Mouse (Mus musculus) embryonic facial prominence, embryonic 11.5 days (tissue): ENCODE measurements around the gene Crnkl1. TPM values are rescaled to one million over a fixed set of nuclear protein-coding genes. Genes with fewer than 3 reads are reported as not detected.
A peak's percentile ranks its signal among the peaks of the same experiment; 100 is the strongest.

Experiments used
- ATAC-seq: fragments of 200-750 bp; cut with Nextera tagmentation; replicated peaks from 2 replicates; pipeline ENCODE4 v1.8.0; 2017; ENCODE audit warnings: low read depth; ENCODE audit not compliant: insufficient number of reproducible peaks, low FRiP score, low TSS enrichment
- DNase-seq: peaks from one replicate; pipeline ENCODE4 v3.0.0-alpha.2; 2015; ENCODE audit warnings: low spot score
- H3K27ac ChIP-seq: fragments of 300-500 bp; sonication (generic); replicated peaks from 2 replicates; pipeline ENCODE4 v1.5.1; 2014; ENCODE audit warnings: mild to moderate bottlenecking, low read depth, low read length, control low read depth
- H3K27me3 ChIP-seq: fragments of 300-500 bp; sonication (generic); 2 replicates; pipeline ENCODE4 v1.6.1; 2014; ENCODE audit warnings: mild to moderate bottlenecking, low read length, moderate library complexity, mixed read lengths; ENCODE audit not compliant: control insufficient read depth, insufficient read depth
- H3K36me3 ChIP-seq: fragments of 300-500 bp; sonication (generic); replicated peaks from 2 replicates; pipeline ENCODE4 v1.6.1; 2014; ENCODE audit warnings: low read depth, mild to moderate bottlenecking, low read length, moderate library complexity, mixed read lengths; ENCODE audit not compliant: control insufficient read depth, insufficient read depth
- H3K4me1 ChIP-seq: fragments of 300-500 bp; sonication (generic); 2 replicates; pipeline ENCODE4 v1.6.1; 2014; ENCODE audit warnings: low read length, mixed read lengths; ENCODE audit not compliant: control insufficient read depth, insufficient read depth
- H3K4me2 ChIP-seq: fragments of 300-500 bp; sonication (generic); 2 replicates; pipeline ENCODE4 v1.6.1; 2014; ENCODE audit warnings: low read depth, mild to moderate bottlenecking, control low read depth, low read length, moderate library complexity
- H3K4me3 ChIP-seq: fragments of 300-500 bp; sonication (generic); 2 replicates; pipeline ENCODE4 v1.5.1; 2014; ENCODE audit warnings: low read depth, low read length, control low read depth
- H3K9ac ChIP-seq: fragments of 300-500 bp; sonication (generic); replicated peaks from 2 replicates; pipeline ENCODE4 v1.6.1; 2014; ENCODE audit warnings: mild to moderate bottlenecking, control low read depth, low read length
- H3K9me3 ChIP-seq: fragments of 300-500 bp; sonication (generic); replicated peaks from 2 replicates; pipeline ENCODE4 v1.6.1; 2016; ENCODE audit warnings: mild to moderate bottlenecking, low read length, inconsistent platforms, mixed read lengths; ENCODE audit not compliant: control insufficient read depth
- WGBS: fragments of 180-500 bp; shearing (Covaris S2); extraction: QIAGEN DNeasy Blood & Tissue Kit; methylation state at CpG from one replicate; pipeline ENCODE4 v1.1.7; 2014; 5-methylcytosine and 5-hydroxymethylcytosine counted together
- polyA plus RNA-seq: library from polyadenylated mRNA; unstranded; fragments of >200 nt; fragmentation: Nextera tagmentation; extraction: Ambion mirVana; gene quantifications from 2 replicates; pipeline ENCODE4 v1.2.1, GENCODE M21; 2014

The Crnkl1 gene
- polyA plus RNA-seq, 1 experiment from 2014 or later: 50.6 TPM

DNA sequence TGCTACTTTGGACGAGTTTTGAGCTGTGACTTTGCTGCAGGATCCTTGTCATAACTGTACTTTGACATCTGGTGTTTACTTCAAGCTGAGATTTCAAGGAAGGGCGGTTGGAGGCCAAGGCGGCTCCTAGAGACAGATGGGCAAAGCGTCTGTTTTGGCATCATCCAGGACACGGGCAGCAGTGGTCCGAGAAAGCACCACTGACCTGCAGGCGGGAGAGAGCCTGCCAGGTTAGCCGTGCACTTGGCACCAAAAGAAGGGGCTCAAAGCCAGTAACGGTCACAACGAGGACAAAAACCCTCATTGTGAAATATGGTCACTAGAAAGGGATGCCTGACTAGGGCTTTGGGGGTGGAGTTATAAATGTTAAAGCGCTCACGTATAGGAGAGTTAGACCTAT lies 35.9 kb upstream of the Crnkl1 start:
- no peaks in the 10 kb centered on the region for H3K27me3 ChIP-seq
- H3K9ac ChIP-seq: no peak overlapping the region
- H3K4me1 ChIP-seq: no peaks in the 10 kb centered on the region
- H3K4me2 ChIP-seq: no peak overlapping the region
- DNase-seq: no peak
- H3K4me3 ChIP-seq: no peak overlapping the region
- H3K9me3 ChIP-seq: no peaks in the 10 kb centered on the region
- H3K36me3 ChIP-seq: no peaks in the 10 kb centered on the region
- no peak for ATAC-seq
- WGBS: 86% methylated on average over 12 of the region's 12 CpGs
- H3K27ac ChIP-seq: no peak overlapping the region

DNA sequence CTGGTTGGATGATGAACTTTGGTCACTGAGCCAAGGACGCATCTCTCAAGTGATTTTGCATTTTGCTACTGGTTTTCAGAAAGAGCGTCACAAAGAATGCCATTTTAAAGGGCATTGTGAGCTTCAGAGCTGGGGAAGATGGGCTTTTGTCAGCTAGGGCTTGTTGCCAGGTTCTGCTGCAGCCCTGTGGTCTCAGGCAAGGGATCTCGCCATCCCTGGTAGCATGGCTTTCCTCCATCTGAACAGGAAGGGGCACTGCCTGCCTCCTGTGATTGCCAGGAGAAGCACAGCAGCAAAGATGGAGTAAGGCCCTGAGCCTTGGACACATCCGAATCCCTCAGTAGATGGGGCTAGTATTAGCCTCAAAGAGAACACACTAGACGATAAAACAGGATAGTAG lies 27.0 kb upstream of the Crnkl1 start:
- ATAC-seq: no peak
- H3K4me2 ChIP-seq: no peak overlapping the region
- no peak overlapping the region for H3K4me3 ChIP-seq
- no peaks in the 10 kb centered on the region for H3K27me3 ChIP-seq
- WGBS: 81% methylated on average over 5 of the region's 5 CpGs
- no peaks in the 10 kb centered on the region for H3K36me3 ChIP-seq
- DNase-seq: no peak
- H3K27ac ChIP-seq: no peak overlapping the region
- no peaks in the 10 kb centered on the region for H3K4me1 ChIP-seq
- no peaks in the 10 kb centered on the region for H3K9me3 ChIP-seq
- no peak overlapping the region for H3K9ac ChIP-seq

DNA sequence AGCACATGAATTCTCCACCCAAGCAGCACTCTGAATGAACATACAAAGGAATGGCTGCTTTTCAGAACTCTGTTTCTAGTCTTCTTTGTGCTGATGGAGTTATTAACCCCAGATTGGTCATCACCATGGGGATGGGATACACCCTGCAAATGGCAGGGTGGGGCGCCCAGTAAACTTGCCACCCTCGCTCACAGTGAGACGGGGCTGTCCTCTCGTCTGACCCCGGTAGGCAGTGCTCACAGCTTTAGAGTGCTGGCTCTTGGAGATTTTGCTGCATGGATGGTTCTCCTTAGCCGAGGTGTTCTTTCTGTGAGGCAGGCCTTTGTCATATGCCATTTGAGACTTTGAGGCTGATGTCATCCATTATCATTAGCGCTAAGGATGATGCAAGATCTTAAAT lies 23.7 kb upstream of the Crnkl1 start:
- ATAC-seq (no peak; the same call in 1 of the 2 replicates), DNase-seq (no peak)
- Histone ChIP-seq H3K9me3 (no peaks in the 10 kb centered on the region), H3K36me3 (no peaks in the 10 kb centered on the region), H3K4me3 (no peak overlapping the region), H3K27ac (no peak overlapping the region), H3K4me2 (no peak overlapping the region), H3K4me1 (no peaks in the 10 kb centered on the region), H3K9ac (no peak overlapping the region), H3K27me3 (no peaks in the 10 kb centered on the region)
- WGBS: 80% methylated on average over 7 of the region's 7 CpGs

DNA sequence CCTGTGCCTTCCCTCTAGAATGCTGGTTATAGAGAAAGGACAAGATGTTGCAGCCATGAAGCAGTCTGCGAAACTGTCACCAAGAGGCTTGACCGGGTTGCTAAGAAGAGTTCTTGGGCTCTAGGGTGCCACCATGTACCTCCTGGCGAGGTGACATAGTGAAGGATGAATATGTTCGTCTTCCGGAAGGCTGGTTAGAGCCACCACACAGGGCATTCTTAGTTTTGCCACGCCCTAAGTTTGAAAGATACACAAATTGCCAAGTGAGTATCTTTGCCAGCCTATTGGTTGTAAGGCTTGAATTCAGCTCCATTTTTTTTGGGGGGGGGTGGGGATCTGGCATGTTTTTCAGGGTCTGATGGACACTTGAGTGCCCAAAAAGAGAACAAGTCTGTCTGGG lies 23.3 kb upstream of the Crnkl1 start:
- Histone ChIP-seq H3K4me2 (no peak overlapping the region), H3K27ac (no peak overlapping the region), H3K9ac (no peak overlapping the region), H3K36me3 (no peaks in the 10 kb centered on the region), H3K4me3 (no peak overlapping the region), H3K27me3 (no peaks in the 10 kb centered on the region), H3K4me1 (no peaks in the 10 kb centered on the region), H3K9me3 (no peaks in the 10 kb centered on the region)
- DNase-seq: no peak
- no peak for ATAC-seq
- WGBS: 86% methylated on average over 6 of the region's 6 CpGs

DNA sequence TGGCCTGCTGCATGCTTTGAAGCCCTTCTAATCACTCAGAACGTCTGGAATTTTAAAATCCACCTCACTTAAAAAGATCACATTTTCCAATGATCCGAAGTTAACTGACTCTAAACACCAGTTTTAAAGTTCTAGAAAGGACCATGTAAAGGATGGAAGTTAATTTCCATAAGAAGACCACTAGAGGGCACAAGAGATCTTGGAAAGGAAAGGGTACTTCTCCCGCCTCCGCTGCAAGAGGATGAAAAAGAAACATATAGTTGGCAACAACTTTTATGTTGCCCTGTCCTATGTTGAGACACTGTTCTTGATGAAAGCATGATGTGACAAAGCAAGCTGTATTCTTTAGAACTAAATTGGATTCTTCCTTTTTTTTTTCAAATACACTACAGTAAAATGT lies 22.6 kb upstream of the Crnkl1 start:
- peak; percentile 81 for DNase-seq
- Histone ChIP-seq H3K27ac (no peak overlapping the region), H3K4me1 (no peaks in the 10 kb centered on the region), H3K27me3 (no peaks in the 10 kb centered on the region), H3K36me3 (no peaks in the 10 kb centered on the region), H3K9me3 (no peaks in the 10 kb centered on the region), H3K4me3 (no peak overlapping the region), H3K4me2 (no peak overlapping the region), H3K9ac (no peak overlapping the region)
- no peak for ATAC-seq
- 11% methylated on average over 4 of the region's 4 CpGs for WGBS

DNA sequence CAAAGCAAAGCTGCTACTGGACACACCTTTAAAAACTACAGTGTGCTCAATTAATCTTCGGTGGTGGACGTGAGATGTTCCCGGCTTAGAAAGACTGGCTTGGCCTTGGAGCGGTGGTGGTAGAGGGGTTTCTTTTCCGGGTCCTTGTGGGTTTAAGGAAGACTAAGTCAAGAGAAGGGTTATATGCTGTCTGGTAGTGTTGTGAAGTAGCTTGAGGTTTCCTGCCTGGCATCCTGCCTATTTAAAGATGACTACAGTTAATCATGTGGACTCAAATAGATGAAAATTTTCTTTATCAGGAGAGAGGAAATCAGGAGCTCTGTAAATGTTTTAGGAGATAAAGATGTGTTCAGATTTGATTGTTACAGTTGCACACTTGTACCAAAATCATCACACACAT lies 21.5 kb upstream of the Crnkl1 start:
- Histone ChIP-seq H3K9me3 (no peaks in the 10 kb centered on the region), H3K27ac (no peak overlapping the region), H3K9ac (no peak overlapping the region), H3K36me3 (no peaks in the 10 kb centered on the region), H3K27me3 (no peaks in the 10 kb centered on the region), H3K4me2 (no peak overlapping the region), H3K4me1 (no peaks in the 10 kb centered on the region), H3K4me3 (no peak overlapping the region)
- 69% methylated on average over 5 of the region's 5 CpGs for WGBS
- DNase-seq: no peak
- no peak for ATAC-seq

DNA sequence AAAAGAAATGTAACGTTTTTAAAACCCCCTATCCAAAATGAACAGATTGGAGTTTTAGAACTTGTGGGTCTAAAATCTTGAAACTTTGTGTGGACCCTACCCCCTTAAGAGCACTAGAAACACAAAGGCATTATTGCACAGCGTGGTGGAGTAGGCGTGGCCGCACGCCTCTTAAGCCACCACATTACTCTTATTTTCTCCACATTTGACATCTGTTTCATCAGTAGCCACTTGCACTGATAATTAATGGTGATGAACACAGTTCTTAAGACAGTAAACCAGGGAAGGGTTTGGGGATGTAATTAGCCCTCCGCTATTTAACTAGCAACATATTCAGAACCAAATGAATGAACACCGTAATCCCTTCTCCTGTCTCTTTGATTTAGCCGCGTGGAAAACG lies 21.0 kb upstream of the Crnkl1 start:
- no peaks in the 10 kb centered on the region for H3K36me3 ChIP-seq
- no peaks in the 10 kb centered on the region for H3K9me3 ChIP-seq
- no peak overlapping the region for H3K27ac ChIP-seq
- H3K9ac ChIP-seq: no peak overlapping the region
- H3K27me3 ChIP-seq: no peaks in the 10 kb centered on the region
- WGBS: 68% methylated on average over 10 of the region's 10 CpGs
- ATAC-seq (no peak), DNase-seq (no peak)
- H3K4me1 ChIP-seq: no peaks in the 10 kb centered on the region
- H3K4me2 ChIP-seq: no peak overlapping the region
- no peak overlapping the region for H3K4me3 ChIP-seq

DNA sequence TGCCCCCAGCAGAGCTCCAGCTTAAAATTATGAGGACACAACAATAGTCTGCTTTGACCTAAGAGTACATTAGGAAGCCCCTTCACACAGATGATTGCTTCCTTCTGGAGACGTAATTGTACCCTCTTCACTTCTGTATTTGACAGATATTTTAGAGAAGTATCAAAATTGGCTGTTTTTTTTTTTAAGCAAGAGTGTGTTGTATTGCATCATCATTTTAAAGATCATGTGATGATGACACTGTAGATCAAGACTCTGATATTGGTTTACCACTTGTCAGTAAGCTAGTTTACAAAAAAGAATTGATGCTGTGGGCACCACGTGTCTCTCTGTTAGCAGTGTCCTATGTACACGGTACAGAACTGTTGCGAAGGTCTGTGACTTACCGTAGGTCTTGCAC lies 17.9 kb upstream of the Crnkl1 start:
- Histone ChIP-seq H3K27me3 (no peaks in the 10 kb centered on the region), H3K9ac (no peak overlapping the region), H3K9me3 (no peaks in the 10 kb centered on the region), H3K4me3 (no peak overlapping the region), H3K27ac (no peak overlapping the region), H3K4me2 (no peak overlapping the region), H3K36me3 (no peaks in the 10 kb centered on the region), H3K4me1 (no peaks in the 10 kb centered on the region)
- no peak for DNase-seq
- no peak for ATAC-seq
- 84% methylated on average over 5 of the region's 5 CpGs for WGBS

DNA sequence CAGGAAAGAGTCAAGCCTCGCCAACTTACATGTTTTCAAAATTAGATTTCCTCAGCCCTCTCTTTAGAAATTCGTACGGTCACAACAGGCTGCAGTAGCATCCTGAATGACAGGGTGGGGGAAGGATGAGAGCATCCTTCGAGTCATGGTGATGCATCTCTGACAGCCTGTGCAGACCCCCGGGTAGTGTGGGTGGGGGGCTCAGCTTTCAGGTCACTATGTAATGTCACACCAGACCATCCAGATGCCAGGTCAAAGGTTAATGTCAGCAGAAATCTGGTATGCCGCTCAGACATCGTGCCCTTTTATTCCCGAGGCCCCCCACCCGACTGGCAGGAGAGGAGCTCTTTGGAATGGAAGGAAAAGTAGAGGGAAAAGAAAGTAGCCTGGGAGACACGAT lies 15.4 kb upstream of the Crnkl1 start:
- WGBS: 4% methylated on average over 10 of the region's 10 CpGs
- H3K4me2 ChIP-seq: no peak overlapping the region
- H3K9ac ChIP-seq: no peak overlapping the region
- H3K4me3 ChIP-seq: no peak overlapping the region
- H3K4me1 ChIP-seq: no peaks in the 10 kb centered on the region
- ATAC-seq: no peak
- no peaks in the 10 kb centered on the region for H3K36me3 ChIP-seq
- H3K27ac ChIP-seq: no peak overlapping the region
- DNase-seq: peak; percentile 21
- no peaks in the 10 kb centered on the region for H3K27me3 ChIP-seq
- H3K9me3 ChIP-seq: no peaks in the 10 kb centered on the region
